Mouse (Mus musculus): ENCODE data around the gene Brinp1.
A peak's percentile ranks its signal among the peaks of the same experiment; 100 is the strongest.

Brinp1 gene

DNA sequence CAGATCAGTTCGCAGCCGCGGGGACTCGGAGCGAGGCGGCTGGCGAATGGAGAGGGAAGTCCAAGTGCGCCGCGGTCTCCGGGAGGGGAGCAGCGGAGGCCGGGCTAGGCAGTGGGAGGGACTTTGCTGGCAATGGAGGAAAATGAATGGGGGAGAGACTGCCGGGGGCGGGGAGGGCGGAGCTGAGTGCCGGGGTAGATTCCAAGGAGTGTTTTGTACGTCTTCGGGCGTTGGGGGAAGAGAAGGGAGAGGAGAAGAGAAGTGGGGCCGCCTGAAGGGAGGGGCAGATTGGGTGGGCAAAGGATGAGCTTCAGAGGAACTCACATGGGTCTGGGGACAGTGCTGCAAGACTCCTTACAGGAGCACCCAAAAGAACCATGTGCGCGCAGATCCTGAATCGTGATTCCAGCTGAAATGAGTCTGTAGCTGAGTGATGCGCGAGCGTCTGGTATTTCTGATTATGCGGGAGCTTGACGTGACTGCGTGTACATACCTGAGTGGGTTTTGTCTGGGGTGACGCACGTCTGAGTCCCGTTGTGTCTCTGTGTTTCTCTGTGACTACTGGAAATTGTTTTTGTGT lies at the start of gene Brinp1:
Gene Brinp1, minus strand, starts transcription at position 76 of the 580 bp plus-strand sequence.
- peak; percentile 90 to 94 for DNase-seq

DNA sequence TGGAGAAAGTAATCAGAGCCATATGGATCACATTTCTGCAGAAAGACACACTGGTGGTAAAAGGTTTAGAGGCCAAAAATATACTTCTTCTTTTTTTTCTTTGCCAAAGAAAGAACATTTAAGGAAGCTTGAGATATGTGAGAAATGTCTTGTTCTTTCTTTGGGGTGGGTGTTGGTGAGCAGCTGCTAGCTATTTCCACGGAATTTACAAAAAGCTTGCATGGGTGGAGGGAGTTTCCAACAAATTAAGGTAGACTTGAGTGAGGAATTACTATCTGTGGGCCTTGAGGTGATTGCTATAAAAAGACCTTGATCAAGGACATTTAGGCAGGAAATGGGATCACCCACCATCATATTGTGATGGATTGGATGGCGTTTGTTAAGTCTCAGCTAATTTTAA lies 3.1 kb upstream of the Brinp1 start:
- DNase-seq, result no peak

DNA sequence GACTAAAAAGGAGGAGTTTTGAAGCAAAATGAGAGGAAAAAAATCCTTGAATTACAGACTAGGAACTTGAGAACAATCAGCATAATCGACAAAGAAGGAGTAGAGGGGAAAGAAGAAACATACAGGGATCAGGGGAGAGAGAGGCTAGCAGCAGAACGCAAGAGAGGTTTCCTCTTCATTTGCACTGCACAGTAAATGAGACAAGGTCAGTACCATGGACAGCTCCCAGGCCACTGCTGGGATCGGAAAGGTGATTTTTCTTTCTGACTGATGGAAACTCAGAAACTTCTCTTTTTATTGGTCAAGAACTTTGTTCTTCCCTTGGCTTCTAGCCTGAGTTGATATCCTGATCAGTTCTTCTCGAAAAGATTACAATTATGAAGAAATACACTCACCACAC lies 1.4 kb upstream of the Brinp1 start:
- peak in 1 of 2 experiments; percentile 14 for DNase-seq

GRCm38 (mm10) chr4:68953667-68954321 lies 403 bp downstream of the Brinp1 start:
- DNase-seq, result no peak

- DNase-seq, result peak; percentile 58 to 71
These were observed 1.1 kb downstream of the Brinp1 start for GRCm38 (mm10) chr4:68953131-68953551.

- DNase-seq, result peak; percentile 97 to 98
These were observed 3.6 kb downstream of the Brinp1 start for GRCm38 (mm10) chr4:68950556-68950955.

GRCm38 (mm10) chr4:68942938-68943337 lies 11.3 kb downstream of the Brinp1 start:
- no peak for DNase-seq

GRCm38 (mm10) chr4:68930022-68930421 lies 24.2 kb downstream of the Brinp1 start:
- DNase-seq, result peak in 1 of 2 experiments; percentile 22

- no peak for DNase-seq
These were observed 28.1 kb downstream of the Brinp1 start for GRCm38 (mm10) chr4:68926091-68926490.

DNA sequence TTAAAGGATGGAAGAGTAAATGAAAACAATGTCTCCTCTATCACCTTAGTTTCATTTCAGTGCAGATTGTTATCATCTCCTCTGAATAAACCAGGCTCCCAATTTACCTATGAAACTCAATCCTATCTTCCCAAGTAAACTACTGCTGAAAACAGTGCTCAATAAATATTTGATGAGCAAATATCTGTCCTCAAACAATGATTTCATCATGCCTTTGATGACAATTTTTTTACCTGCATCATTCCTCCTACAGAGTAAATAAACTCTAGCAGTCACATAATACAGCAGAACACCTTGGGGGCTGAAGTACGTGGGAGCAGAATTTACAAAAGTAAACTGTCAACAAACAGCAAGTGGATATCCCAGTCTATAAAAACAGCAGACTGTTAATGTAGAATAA lies 31.3 kb downstream of the Brinp1 start:
- no peak for DNase-seq

DNA sequence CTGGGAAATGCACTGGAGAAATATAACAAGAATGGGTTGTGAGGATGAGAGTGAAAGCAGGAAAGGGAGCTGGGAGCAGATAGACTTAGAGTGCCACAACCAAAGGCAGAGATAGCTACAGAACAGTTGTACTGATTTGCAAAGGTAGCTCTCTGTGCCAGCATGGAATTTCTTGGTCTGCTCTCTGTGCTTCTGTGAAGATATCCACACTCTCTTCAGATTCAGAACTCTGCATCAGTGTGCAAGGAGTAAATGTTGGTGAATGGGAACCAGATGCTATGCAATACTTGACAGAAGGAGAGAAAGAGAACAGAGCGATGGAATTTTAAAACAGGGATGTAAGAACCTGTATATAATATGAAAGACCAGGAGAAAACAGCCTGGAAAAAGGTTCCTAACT lies 31.7 kb downstream of the Brinp1 start:
- no peak for DNase-seq

DNA sequence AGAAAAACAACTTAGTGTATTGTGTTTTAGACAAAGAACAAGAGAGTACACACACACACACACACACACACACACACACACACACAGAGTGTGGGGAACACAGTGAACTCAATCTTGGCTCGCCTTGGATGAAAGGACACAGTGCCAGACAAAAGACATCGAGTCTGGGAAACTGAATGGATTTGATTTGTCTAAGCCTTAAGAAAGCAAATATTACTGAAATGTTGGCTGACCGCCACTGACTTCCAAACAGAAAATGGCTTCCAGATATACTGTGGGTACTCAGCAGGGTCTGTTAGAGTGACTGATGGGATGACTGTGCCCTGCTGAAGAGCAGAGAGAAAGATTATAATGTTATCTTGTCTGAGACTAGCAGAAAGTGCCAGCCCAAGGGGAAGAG lies 34.1 kb downstream of the Brinp1 start:
- peak; percentile 6 to 28 for DNase-seq

DNA sequence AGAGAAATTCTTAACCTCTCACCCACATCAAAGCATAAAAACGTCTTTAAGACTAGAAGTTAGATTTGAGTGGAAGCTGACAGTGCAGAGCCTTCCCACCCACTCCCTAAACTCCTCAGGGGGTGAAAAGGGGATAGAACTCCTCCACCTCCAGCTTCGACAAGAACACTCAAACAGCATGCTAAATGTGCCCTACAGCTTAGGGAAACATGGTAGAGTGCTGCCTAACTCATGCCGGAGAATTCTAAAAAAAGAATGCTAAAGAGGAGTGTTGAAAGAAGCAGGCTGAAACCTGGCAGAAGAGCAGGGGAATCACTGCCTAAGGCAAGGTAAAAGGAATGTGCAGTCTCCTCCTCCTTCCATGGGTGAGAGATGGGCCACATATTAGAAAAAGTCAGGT lies 43.3 kb downstream of the Brinp1 start:
- DNase-seq, result no peak

DNA sequence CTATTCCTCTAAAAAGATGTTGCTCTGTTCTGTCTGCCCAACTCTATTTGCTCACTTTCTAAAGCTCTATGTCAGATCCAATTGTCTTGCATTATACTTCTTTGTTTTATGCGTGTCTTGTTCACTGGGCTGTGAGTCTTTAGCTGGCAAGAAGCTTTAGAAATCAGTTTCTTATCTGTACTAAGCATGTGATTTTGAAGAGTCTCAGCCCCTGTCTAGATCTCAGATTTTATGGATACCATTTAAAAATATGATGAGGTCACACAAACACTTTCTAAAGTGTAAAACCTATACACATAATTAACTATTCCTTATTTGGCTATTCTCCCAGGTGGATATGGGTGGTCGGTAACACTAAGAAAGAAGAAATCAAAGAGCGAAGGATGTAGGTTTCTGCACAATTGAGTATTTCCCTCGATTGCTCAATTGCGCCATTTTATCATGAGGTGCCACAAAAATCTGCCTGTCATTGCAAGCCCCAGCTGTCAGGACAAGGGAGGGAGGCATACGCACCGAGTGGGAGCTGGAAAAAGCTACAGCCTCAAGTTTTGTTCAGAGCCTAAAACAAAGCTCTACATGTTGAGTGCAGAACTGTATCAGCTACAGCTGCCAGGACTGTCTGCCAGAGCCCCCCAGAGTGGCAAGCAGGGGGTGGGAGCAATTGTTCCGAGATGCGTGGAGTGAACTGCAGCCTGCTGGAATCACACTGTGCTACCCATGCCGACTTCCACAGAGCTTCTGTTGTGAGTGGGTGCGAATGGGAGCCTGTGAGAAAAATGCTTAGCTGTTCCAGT lies 47.6 kb downstream of the Brinp1 start:
- DNase-seq, result peak; percentile 21 to 41

DNA sequence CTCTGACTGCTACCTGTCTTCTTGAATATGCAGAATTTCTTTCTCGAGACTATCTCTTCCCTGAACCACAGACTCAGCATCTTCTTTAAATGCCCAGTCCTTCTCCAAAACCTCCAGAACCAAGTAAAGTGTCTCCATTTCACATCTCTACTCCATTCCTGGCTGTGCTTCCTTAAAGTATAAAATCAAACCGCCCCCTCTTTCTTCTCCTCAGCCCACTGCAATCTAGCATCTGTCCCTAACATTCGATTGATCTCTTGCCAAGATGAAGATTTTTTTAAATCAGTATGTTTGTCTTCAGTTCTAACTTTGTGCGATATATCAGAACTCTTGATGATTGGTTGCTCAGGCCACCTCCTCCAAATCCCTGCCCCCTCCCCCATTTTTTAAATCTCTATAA lies 63.7 kb downstream of the Brinp1 start:
- no peak for DNase-seq

GRCm38 (mm10) chr4:68886276-68886675 lies 67.9 kb downstream of the Brinp1 start:
- DNase-seq, result no peak

DNA sequence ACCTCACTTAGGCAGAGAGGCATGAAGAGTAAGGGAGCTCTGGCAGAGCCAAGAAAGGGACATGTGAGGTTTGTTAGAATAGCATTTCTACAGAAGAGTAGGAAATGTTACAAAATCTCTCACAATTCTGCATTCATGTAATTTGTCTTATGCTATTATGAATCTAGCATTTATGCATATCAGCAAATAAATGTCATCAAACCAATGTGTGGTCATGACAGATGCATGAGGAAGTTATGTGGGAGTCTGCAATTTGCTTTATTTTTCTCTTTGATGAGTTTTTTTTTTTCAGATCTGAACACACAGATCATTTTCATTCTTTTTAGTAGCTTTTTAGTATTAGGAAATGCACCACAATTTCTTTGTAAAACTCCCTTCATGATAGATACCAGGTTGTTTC lies 82.2 kb downstream of the Brinp1 start:
- no peak for DNase-seq

- DNase-seq, result no peak
These were observed 88.9 kb downstream of the Brinp1 start for GRCm38 (mm10) chr4:68865135-68865767.

GRCm38 (mm10) chr4:68864668-68865067 lies 89.5 kb downstream of the Brinp1 start:
- DNase-seq, result no peak

DNA sequence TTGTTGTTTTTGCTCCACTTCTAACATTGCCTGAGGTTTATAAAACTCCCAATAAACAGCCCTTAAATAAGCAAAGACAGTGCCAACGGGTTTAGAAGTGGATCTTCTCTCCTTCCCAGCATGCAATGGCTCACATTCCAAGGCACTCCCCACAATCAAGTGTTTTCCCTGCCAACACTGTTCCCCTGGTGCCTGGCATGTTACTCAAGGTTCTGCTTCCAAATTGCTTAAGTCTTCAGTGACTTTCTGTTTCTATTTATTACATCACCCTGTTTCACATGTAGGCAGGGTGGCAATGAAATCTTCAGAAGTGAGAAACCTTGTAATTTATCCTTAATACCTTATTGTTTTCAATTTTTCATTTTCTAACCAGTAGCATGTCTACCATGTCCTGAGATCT lies 97.3 kb downstream of the Brinp1 start:
- peak; percentile 54 to 86 for DNase-seq

- peak; percentile 36 to 44 for DNase-seq
These were observed 104.5 kb downstream of the Brinp1 start for GRCm38 (mm10) chr4:68849671-68850070.

DNA sequence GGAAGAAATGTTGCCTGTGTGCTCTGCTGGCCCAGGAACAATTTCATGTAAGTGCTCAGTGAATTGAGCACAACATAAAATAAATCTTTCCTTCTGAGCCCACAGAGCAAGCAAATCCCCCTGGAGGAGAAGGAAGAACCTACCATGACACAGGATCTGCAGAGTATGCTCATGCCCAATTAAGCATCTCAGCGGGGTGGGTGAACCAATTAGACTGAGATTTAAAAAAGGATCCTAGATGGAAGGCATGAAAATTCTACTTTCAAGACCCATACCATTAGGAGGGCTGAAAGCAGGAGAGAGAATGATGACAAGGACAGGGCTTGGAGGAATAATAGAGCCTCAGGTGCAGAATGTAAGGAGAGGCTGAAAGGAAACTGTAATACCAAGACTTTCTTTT lies 107.2 kb downstream of the Brinp1 start:
- peak; percentile 21 to 46 for DNase-seq

- DNase-seq, result peak; percentile 57 to 65
These were observed 108.2 kb downstream of the Brinp1 start for GRCm38 (mm10) chr4:68845964-68846363.

Measured in cerebellum, postnatal 14 days (tissue).